Mouse (Mus musculus) intestine, embryonic 14.5 days (tissue): ENCODE data around the gene Ppm1a. TPM values are rescaled to one million over a fixed set of nuclear protein-coding genes. Genes with fewer than 3 reads are reported as not detected.

Source experiments
- ATAC-seq: fragments of 200-750 bp; cut with Nextera tagmentation; replicated peaks from 2 replicates; pipeline ENCODE4 v1.8.0; 2017; ENCODE audit warnings: low read depth, moderate number of reproducible peaks, moderate TSS enrichment, moderate library complexity; ENCODE audit not compliant: low FRiP score, low TSS enrichment
- DNase-seq: peaks from one replicate; pipeline ENCODE4 v3.0.0-alpha.2; 2018; ENCODE audit warnings: low spot score
- H3K27ac ChIP-seq: fragments of 300-500 bp; sonication (generic); 2 replicates; pipeline ENCODE4 v1.5.1; 2014; ENCODE audit warnings: low read depth, mild to moderate bottlenecking, control low read depth
- H3K27me3 ChIP-seq: fragments of 300-500 bp; sonication (generic); replicated peaks from 2 replicates; pipeline ENCODE4 v1.6.1; 2014; ENCODE audit warnings: low read length, control low read depth; ENCODE audit not compliant: control insufficient read depth, insufficient read depth
- H3K36me3 ChIP-seq: fragments of 300-500 bp; sonication (generic); 2 replicates; pipeline ENCODE4 v1.6.1; 2014; ENCODE audit warnings: low read length, control low read depth; ENCODE audit not compliant: control insufficient read depth, insufficient read depth
- H3K4me1 ChIP-seq: fragments of 300-500 bp; sonication (generic); replicated peaks from 2 replicates; pipeline ENCODE4 v1.6.1; 2014; ENCODE audit warnings: low read length, control low read depth, mixed read lengths; ENCODE audit not compliant: control insufficient read depth, insufficient read depth
- H3K4me2 ChIP-seq: fragments of 300-500 bp; sonication (generic); 2 replicates; pipeline ENCODE4 v1.6.1; 2014; ENCODE audit warnings: low read length
- H3K4me3 ChIP-seq: fragments of 300-500 bp; sonication (generic); 2 replicates; pipeline ENCODE4 v1.5.1; 2014; ENCODE audit warnings: low read depth, low read length, control low read depth, mixed read lengths
- H3K9ac ChIP-seq: fragments of 300-500 bp; sonication (generic); 2 replicates; pipeline ENCODE4 v1.6.1; 2014; ENCODE audit warnings: mild to moderate bottlenecking, low read length
- H3K9me3 ChIP-seq: fragments of 300-500 bp; sonication (generic); 2 replicates; pipeline ENCODE4 v1.6.1; 2016; ENCODE audit warnings: low read length, control low read depth; ENCODE audit not compliant: control insufficient read depth
- WGBS: fragments of 180-500 bp; shearing (Covaris S2); extraction: QIAGEN DNeasy Blood & Tissue Kit; methylation state at CpG from one replicate; pipeline ENCODE4 v1.1.7; 2014; 5-methylcytosine and 5-hydroxymethylcytosine counted together
- polyA plus RNA-seq: library from polyadenylated mRNA; unstranded; fragments of >200 nt; fragmentation: Nextera tagmentation; extraction: Ambion mirVana; gene quantifications from 2 replicates; pipeline ENCODE4 v1.2.1, GENCODE M21; 2014

Gene Ppm1a
- polyA plus RNA-seq, 1 experiment from 2014 or later = 83.3 TPM

DNA sequence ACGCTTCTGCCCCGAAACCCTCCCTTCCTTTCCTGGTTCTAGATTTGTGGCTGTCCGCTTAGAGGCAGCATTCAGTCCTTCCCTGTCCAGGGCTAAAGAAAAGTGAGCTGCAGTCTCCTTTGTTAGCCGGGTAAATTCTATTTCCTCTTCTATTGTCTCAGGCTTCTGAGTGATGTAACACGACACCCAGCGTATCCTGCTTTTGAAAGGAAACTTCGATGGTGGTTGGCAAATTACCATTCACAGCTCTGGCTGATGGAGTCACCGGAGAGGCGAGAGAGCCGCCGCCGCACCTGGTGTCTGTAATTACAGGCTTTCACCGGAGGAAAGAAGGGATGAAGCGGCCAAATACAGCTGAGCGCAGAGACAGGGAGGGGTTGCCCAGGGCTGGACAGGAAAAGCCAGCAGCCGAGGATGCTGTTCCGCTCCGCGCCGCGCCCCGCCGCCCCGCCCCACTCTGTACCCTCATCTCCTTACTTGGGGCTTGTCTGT is 63.7 kb downstream of the Ppm1a start:
- Histone ChIP-seq H3K4me3 (peak overlapping the region; percentile 44), H3K4me1 (0 out of 2 replicates have a peak, but pooled peaks cover 1% of the 10 kb centered on the region), H3K9ac (peak overlapping the region; percentile 46), H3K4me2 (peak overlapping the region; percentile 67), H3K27me3 (no peaks in the 10 kb centered on the region), H3K36me3 (no peaks in the 10 kb centered on the region), H3K9me3 (0 out of 2 replicates have a peak, but pooled peaks cover 4% of the 10 kb centered on the region), H3K27ac (peak overlapping the region; percentile 85)
- peak; percentile 89 for ATAC-seq
- peak; percentile 82 for DNase-seq
- WGBS = 4% methylated on average over 24 of the region's 24 CpGs

DNA sequence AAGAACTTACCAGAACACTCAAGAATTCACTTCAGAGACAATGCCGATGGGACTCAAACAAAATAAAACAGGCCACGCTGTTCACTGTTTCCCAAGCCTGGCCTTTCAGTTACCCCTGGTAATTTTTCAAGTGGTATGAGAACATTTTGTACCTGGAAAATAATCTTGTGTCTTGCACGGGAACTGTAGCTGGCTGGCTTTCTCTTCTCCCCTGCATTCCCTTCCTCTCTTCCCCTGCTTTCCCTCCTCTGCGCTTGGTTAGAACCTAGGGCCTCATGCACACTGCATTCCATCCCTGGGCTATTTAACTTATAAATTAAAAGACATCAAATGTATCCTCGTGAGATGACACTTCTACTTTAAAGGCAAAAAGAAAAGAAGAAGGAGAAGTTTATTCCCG is 64.3 kb downstream of the Ppm1a start:
- Histone ChIP-seq H3K27ac (peak overlapping the region; percentile 85), H3K4me3 (peak overlapping the region; percentile 44), H3K4me1 (0 out of 2 replicates have a peak, but pooled peaks cover 3% of the 10 kb centered on the region), H3K4me2 (peak overlapping the region; percentile 67), H3K27me3 (no peaks in the 10 kb centered on the region), H3K9ac (peak overlapping the region; percentile 46), H3K9me3 (no peaks in the 10 kb centered on the region), H3K36me3 (no peaks in the 10 kb centered on the region)
- WGBS = 21% methylated on average over 6 of the region's 6 CpGs
- DNase-seq = no peak
- no peak for ATAC-seq

- no peak for DNase-seq
- peak; percentile 54 for ATAC-seq
- Histone ChIP-seq H3K4me1 (0 out of 2 replicates have a peak, but pooled peaks cover 3% of the 10 kb centered on the region), H3K9me3 (no peaks in the 10 kb centered on the region), H3K27ac (0 out of 2 replicates have a peak overlapping the region, but pooled peaks have one; percentile 9), H3K27me3 (peaks cover under 1% of the 10 kb centered on the region; the same call in 1 of the 2 replicates), H3K4me3 (no peak overlapping the region), H3K9ac (no peak overlapping the region), H3K4me2 (no peak overlapping the region), H3K36me3 (no peaks in the 10 kb centered on the region)
- WGBS = 21% methylated on average over 5 of the region's 5 CpGs
These were observed 68.4 kb downstream of the Ppm1a start for GRCm38 (mm10) chr12:72825656-72826055.

DNA sequence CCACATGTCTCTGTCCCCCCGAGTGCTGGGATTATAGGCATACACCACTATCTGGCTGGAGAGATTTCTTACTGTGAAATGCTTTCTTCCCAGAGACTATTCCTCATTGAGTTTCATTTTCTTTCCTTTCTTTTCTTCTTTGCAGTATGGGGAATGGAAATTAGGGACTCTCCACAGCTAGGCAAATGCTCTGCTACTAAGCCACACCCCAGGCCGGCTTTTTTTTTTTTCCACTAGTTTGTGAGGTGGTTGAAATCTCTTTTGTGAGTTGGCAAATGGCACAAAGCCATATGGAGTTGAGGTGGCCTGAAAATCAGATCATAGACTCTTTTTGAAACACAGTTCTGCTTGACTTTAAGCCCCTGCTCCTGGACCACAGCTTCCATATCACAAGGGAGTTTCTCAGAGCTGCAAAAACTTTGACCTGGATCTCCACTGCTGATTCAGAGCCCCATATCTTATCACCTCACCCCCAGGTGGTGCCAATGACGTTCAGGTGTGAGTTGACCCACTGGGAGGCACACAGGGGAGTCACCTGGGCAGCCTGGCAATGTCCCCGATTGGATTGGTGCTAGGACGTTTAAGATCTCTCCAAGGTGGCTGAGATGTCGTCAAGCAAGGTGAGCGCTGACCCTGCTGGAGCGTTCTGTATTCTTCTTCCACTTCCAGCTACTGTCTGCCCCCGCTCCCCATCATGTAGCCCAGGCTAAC is 71.7 kb downstream of the Ppm1a start:
- 62% methylated on average over 9 of the region's 9 CpGs for WGBS
- H3K4me2 ChIP-seq = no peak overlapping the region
- no peak overlapping the region for H3K4me3 ChIP-seq
- H3K27me3 ChIP-seq = peaks cover 19% of the 10 kb centered on the region; the same call in 1 of the 2 replicates
- H3K36me3 ChIP-seq = no peaks in the 10 kb centered on the region
- H3K9me3 ChIP-seq = no peaks in the 10 kb centered on the region
- no peak overlapping the region for H3K27ac ChIP-seq
- ATAC-seq = no peak
- no peak overlapping the region for H3K9ac ChIP-seq
- 0 out of 2 replicates have a peak, but pooled peaks cover 3% of the 10 kb centered on the region for H3K4me1 ChIP-seq
- no peak for DNase-seq

GRCm38 (mm10) chr12:72829777-72830176 is 72.5 kb downstream of the Ppm1a start:
- Histone ChIP-seq H3K9ac (no peak overlapping the region), H3K9me3 (no peaks in the 10 kb centered on the region), H3K4me3 (no peak overlapping the region), H3K27me3 (peaks cover 19% of the 10 kb centered on the region; the same call in 1 of the 2 replicates), H3K27ac (no peak overlapping the region), H3K36me3 (no peaks in the 10 kb centered on the region), H3K4me2 (no peak overlapping the region), H3K4me1 (0 out of 2 replicates have a peak, but pooled peaks cover 3% of the 10 kb centered on the region)
- WGBS = 67% methylated on average over 20 of the region's 20 CpGs
- ATAC-seq = no peak
- DNase-seq = no peak

GRCm38 (mm10) chr12:72830317-72830716 is 73.1 kb downstream of the Ppm1a start:
- Histone ChIP-seq H3K9me3 (no peaks in the 10 kb centered on the region), H3K4me1 (0 out of 2 replicates have a peak, but pooled peaks cover 3% of the 10 kb centered on the region), H3K27ac (no peak overlapping the region), H3K4me3 (no peak overlapping the region), H3K36me3 (no peaks in the 10 kb centered on the region), H3K9ac (no peak overlapping the region), H3K27me3 (peaks cover 19% of the 10 kb centered on the region; the same call in 1 of the 2 replicates), H3K4me2 (no peak overlapping the region)
- DNase-seq (no peak), ATAC-seq (no peak)
- 65% methylated on average over 8 of the region's 8 CpGs for WGBS

- Histone ChIP-seq H3K9me3 (no peaks in the 10 kb centered on the region), H3K9ac (no peak overlapping the region), H3K4me3 (peak overlapping the region; percentile 22), H3K36me3 (no peaks in the 10 kb centered on the region), H3K27me3 (peaks cover 19% of the 10 kb centered on the region; the same call in 1 of the 2 replicates), H3K27ac (no peak overlapping the region), H3K4me2 (peak overlapping the region; percentile 49), H3K4me1 (no peaks in the 10 kb centered on the region)
- WGBS = 7% methylated on average over 42 of the region's 42 CpGs
- DNase-seq (peak; percentile 63), ATAC-seq (no peak)
These were observed 74.6 kb downstream of the Ppm1a start for GRCm38 (mm10) chr12:72831711-72832432.

DNA sequence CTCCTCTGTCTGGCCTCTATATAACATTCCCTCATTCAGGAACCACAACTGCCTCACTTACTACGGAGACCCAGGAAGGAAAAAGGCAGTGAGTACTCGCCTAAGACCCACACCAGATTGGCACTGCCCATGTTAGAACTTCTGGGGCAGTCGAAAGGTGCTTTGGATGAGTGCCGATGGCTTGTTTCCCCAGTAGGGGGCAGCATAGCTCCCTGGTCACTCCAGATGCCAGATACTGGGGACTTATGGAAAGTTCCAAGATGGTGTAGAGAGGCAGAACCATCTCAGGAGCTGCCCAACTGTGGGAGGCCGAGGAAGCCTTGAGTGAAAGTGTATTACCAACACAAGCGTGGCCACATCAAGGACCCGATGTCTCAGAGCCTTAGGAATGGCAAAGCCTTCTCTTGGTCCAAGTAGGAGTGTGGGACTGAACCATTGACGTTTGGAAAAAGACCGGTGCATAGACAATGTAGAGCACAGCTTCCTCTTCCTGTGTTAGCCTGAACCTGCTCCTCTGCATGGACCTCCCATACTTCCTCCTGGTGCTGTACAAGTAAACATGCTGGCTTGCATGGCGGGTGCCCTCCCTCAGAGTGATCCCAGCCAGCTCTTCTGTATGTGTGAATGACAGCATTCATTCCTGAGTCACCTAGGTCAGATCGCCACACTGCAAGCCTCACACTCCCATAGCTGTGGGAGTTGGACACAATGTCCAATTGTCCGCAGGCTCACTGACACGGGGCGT is 77.7 kb downstream of the Ppm1a start:
- ATAC-seq (no peak), DNase-seq (no peak)
- Histone ChIP-seq H3K36me3 (no peaks in the 10 kb centered on the region), H3K27ac (no peak overlapping the region), H3K4me1 (no peaks in the 10 kb centered on the region), H3K4me2 (no peak overlapping the region), H3K9me3 (no peaks in the 10 kb centered on the region), H3K9ac (no peak overlapping the region), H3K27me3 (peaks cover 19% of the 10 kb centered on the region; the same call in 1 of the 2 replicates), H3K4me3 (no peak overlapping the region)
- 75% methylated on average over 14 of the region's 14 CpGs for WGBS
